ENCODE assay signal across 8 mouse cellular contexts in the genomic region with DNA sequence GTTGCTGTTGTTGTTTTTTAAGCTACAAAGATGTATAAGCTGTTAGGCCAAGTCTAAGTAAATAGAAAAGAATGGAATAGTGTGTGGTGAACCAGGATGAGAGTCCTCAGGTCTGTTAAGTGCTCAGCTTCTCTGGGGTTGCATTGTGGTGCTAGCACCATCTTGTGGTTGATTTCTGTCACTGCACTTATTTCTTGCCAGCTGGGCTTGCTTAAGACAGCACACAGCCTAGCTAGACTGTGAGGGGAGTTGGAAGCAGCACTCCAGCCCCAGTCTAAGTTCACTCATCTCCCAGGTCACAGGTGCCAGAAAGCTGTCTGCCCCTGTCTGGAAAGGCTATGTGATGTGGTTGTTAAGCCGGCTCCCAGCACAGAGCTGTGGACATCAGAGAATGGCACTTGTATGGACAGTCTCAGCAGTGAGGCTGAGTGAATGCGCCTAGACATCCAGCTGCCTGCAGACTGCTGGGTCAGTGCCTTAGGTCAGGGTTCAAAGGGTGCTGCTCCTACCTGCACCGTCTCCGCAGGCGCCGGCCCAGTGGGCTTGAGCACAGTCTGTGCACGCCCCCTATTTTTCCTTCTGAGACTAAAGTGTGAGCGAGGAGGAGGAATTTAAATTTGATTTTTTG. TPM values are rescaled to one million over a fixed set of nuclear protein-coding genes. Genes with fewer than 3 reads are reported as not detected.
A peak's percentile ranks its signal among the peaks of the same experiment; 100 is the strongest.
DNase-seq lines count a peak whose midpoint lies in the region; ATAC-seq and TF ChIP-seq lines count a peak whose summit lies in the region.

No protein-coding gene starts in this region.

- no peak overlapping the region for H3K27ac ChIP-seq in forebrain, embryonic 10.5 days
- H3K27ac ChIP-seq in heart, embryonic 16.5 days (ENCODE audit: low read length): no peak overlapping the region
- no peak overlapping the region for H3K27ac ChIP-seq in liver, embryonic 12.5 days
- H3K27ac ChIP-seq in testis, adult 2 months (ENCODE audit: control insufficient read depth, insufficient read depth, low read depth, low read length): no peak overlapping the region

- no peaks in the 10 kb centered on the region for H3K9me3 ChIP-seq in forebrain, embryonic 10.5 days
- no peaks in the 10 kb centered on the region for H3K9me3 ChIP-seq in heart, embryonic 16.5 days (replicated peaks; ENCODE audit: control insufficient read depth, low read length)
- no peaks in the 10 kb centered on the region for H3K9me3 ChIP-seq in liver, embryonic 12.5 days (replicated peaks)

- no peak overlapping the region for H3K4me2 ChIP-seq in heart, embryonic 16.5 days (ENCODE audit: low read depth, low read length)
- H3K4me2 ChIP-seq in liver, embryonic 12.5 days: no peak overlapping the region

- peak; percentile 78 for ATAC-seq in heart, embryonic 16.5 days (replicated peaks; ENCODE audit: extremely low read depth, insufficient read depth, low FRiP score)
- peak; percentile 64 for ATAC-seq in liver, embryonic 12.5 days

- H3K27me3 ChIP-seq in forebrain, embryonic 10.5 days (ENCODE audit: poor library complexity, severe bottlenecking): no peaks in the 10 kb centered on the region
- H3K27me3 ChIP-seq in heart, embryonic 16.5 days (ENCODE audit: control insufficient read depth, insufficient read depth, low read length): no peaks in the 10 kb centered on the region
- no peaks in the 10 kb centered on the region for H3K27me3 ChIP-seq in liver, embryonic 12.5 days (replicated peaks)
- H3K27me3 ChIP-seq in testis, adult 2 months (ENCODE audit: control insufficient read depth, insufficient read depth, low read length): no peaks in the 10 kb centered on the region

- peaks cover 41% of the 10 kb centered on the region for H3K36me3 ChIP-seq in forebrain, embryonic 10.5 days (replicated peaks)
- H3K36me3 ChIP-seq in heart, embryonic 16.5 days (ENCODE audit: control insufficient read depth, insufficient read depth): peaks cover 8% of the 10 kb centered on the region; the same call in 1 of the 2 replicates
- peaks cover 66% of the 10 kb centered on the region for H3K36me3 ChIP-seq in liver, embryonic 12.5 days
- no peaks in the 10 kb centered on the region for H3K36me3 ChIP-seq in testis, adult 2 months (ENCODE audit: control insufficient read depth, insufficient read depth, low read length)

- H3K4me3 ChIP-seq in forebrain, embryonic 10.5 days: no peak overlapping the region
- H3K4me3 ChIP-seq in heart, embryonic 16.5 days (ENCODE audit: low read length): no peak overlapping the region
- no peak overlapping the region for H3K4me3 ChIP-seq in liver, embryonic 12.5 days
- H3K4me3 ChIP-seq in testis, adult 2 months (ENCODE audit: control insufficient read depth, low read depth, low read length): no peak overlapping the region

- peak; percentile 46 to 58 for DNase-seq in CD8-positive naive resting alpha-beta T cell, adult 2 months (ENCODE audit: low read depth in 2 of 2, low spot score in 2 of 2)
- peak; percentile 63 for DNase-seq in c-Kit-negative CD71-positive TER-119-positive erythroid progenitor cells, embryonic 14.5 days (ENCODE audit: low read depth, low spot score)
- peak; percentile 66 for DNase-seq in forebrain, embryonic 10.5 days (ENCODE audit: extremely low spot score, low spot score)
- peak; percentile 81 for DNase-seq in kidney, postnatal 14 days
- DNase-seq in neural tube, embryonic 10.5 days (ENCODE audit: extremely low spot score, low spot score): peak; percentile 59

- TF ChIP-seq POLR2A in testis, adult 2 months (IDR thresholded peaks at IDR 0.05; ENCODE audit: control insufficient read depth, low read depth, low read length): no peak

- peak; percentile 65; the same call in 1 of the 2 replicates for TF ChIP-seq CTCF in testis, adult 2 months (IDR thresholded peaks at IDR 0.05; ENCODE audit: control insufficient read depth, insufficient read depth, insufficient replicate concordance, low read depth, low read length)

- 94% methylated on average over 8 of the region's 8 CpGs for WGBS in forebrain, embryonic 10.5 days
- WGBS in heart, embryonic 16.5 days: 88% methylated on average over 8 of the region's 8 CpGs
- 91% methylated on average over 8 of the region's 8 CpGs for WGBS in liver, embryonic 12.5 days (ENCODE audit: insufficient replicate concordance)

- no peak overlapping the region for H3K9ac ChIP-seq in heart, embryonic 16.5 days (ENCODE audit: low read length)
- H3K9ac ChIP-seq in liver, embryonic 12.5 days: no peak overlapping the region

- H3K4me1 ChIP-seq in forebrain, embryonic 10.5 days: 0 out of 2 replicates have a peak, but pooled peaks cover 4% of the 10 kb centered on the region
- peaks cover 8% of the 10 kb centered on the region; the same call in 1 of the 2 replicates for H3K4me1 ChIP-seq in heart, embryonic 16.5 days (ENCODE audit: control insufficient read depth, insufficient read depth, low read length)
- H3K4me1 ChIP-seq in liver, embryonic 12.5 days: no peaks in the 10 kb centered on the region
- no peaks in the 10 kb centered on the region for H3K4me1 ChIP-seq in testis, adult 2 months (ENCODE audit: control insufficient read depth, insufficient read depth, low read length)

RNA-seq across cellular contexts. Expression of gene Vti1a, which starts 16.7 kb away (rescaled TPM):
- polyA plus RNA-seq in forebrain, embryonic 10.5 days (2016; fragmentation: Nextera tagmentation; extraction: Ambion mirVana): 34.2 and 35.8 TPM in 2 replicates
- 16.6 and 17.6 TPM in 2 replicates for polyA plus RNA-seq in heart, embryonic 16.5 days (2015; fragmentation: Nextera tagmentation; extraction: Ambion mirVana)
- 23.9 and 24.5 TPM in 2 replicates for polyA plus RNA-seq in liver, embryonic 12.5 days (2016; fragmentation: Nextera tagmentation; extraction: Ambion mirVana)
- 4.7 and 4.9 TPM in 2 replicates for polyA plus RNA-seq in testis, adult 2 months (2012; rRNA removed)

RNA-seq across cellular contexts. Expression of gene Zdhhc6, which starts 16.9 kb away (rescaled TPM):
- 131 and 140 TPM in 2 replicates for polyA plus RNA-seq in forebrain, embryonic 10.5 days (2016; fragmentation: Nextera tagmentation; extraction: Ambion mirVana)
- 66.3 and 73.9 TPM in 2 replicates for polyA plus RNA-seq in heart, embryonic 16.5 days (2015; fragmentation: Nextera tagmentation; extraction: Ambion mirVana)
- polyA plus RNA-seq in liver, embryonic 12.5 days (2016; fragmentation: Nextera tagmentation; extraction: Ambion mirVana): 81.9 and 83.4 TPM in 2 replicates
- 10.7 and 13.2 TPM in 2 replicates for polyA plus RNA-seq in testis, adult 2 months (2012; rRNA removed)
